Mouse (Mus musculus): ENCODE measurements around the gene Katnbl1.

DNA sequence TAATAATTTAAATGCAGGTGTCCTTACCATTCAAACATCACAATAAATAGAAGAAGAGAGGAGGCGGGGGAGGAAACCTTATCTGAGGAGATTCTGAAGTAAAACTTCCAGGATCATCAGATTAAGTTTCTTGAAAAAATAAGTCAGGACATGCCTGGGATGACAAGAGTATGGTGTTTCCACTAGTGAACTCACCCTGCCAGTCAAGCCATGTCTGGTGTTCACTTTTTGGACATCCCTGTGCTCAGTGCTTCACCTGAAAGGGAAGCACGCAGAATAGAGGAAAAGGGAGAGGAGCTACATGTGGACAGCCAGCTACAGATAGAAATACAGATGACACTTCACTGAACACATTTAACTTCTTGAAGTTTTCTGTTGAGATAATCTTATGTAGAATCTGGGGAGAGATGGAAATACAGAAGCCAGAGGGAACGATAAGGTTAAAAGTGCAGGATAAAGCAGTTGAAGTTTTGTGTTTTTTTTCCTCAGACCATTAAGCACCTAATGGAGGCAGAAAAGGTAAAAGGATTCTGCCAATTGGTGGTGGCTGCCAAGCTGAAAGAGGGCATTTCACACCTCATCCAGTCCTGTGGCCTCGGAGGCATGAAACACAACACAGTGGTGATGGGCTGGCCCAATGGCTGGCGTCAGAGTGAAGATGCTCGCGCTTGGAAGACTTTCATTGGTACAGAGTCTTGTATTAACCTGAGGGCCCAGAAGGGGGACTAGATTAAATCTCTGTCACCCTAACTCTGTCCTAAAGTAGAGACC is 25.1 kb upstream of the Katnbl1 start:
- TF ChIP-seq GATA1 (IDR thresholded peaks at IDR 0.05; ENCODE audit: low read length) (no peak), TAL1 (IDR thresholded peaks at IDR 0.05; ENCODE audit: low read length) (no peak)

Data from erythroblast, embryonic 14.5 days (primary cell).